Mouse (Mus musculus) neural tube, embryonic 14.5 days (tissue): ENCODE data around the gene Laptm5. TPM values are rescaled to one million over a fixed set of nuclear protein-coding genes. Genes with fewer than 3 reads are reported as not detected.

Experiments
- ATAC-seq: fragments of 200-750 bp; cut with Nextera tagmentation; 2 replicates; pipeline ENCODE4 v1.8.0; 2017; ENCODE audit warnings: low read depth, mild to moderate bottlenecking, moderate TSS enrichment, moderate library complexity
- H3K27ac ChIP-seq: fragments of 300-500 bp; sonication (generic); 2 replicates; pipeline ENCODE4 v1.5.1; 2014; ENCODE audit warnings: low read depth, mild to moderate bottlenecking, control low read depth, low read length, moderate library complexity, mixed read lengths
- H3K27me3 ChIP-seq: fragments of 300-500 bp; sonication (generic); 2 replicates; pipeline ENCODE4 v1.6.1; 2014; ENCODE audit warnings: low read length; ENCODE audit not compliant: control insufficient read depth, insufficient read depth
- H3K36me3 ChIP-seq: fragments of 300-500 bp; sonication (generic); 2 replicates; pipeline ENCODE4 v1.6.1; 2014; ENCODE audit warnings: low read length, mixed read lengths; ENCODE audit not compliant: control insufficient read depth, insufficient read depth
- H3K4me1 ChIP-seq: fragments of 300-500 bp; sonication (generic); 2 replicates; pipeline ENCODE4 v1.6.1; 2014; ENCODE audit warnings: low read length; ENCODE audit not compliant: control insufficient read depth, insufficient read depth
- H3K4me2 ChIP-seq: fragments of 300-500 bp; sonication (generic); 2 replicates; pipeline ENCODE4 v1.6.1; 2014; ENCODE audit warnings: mild to moderate bottlenecking, low read depth, low read length, control low read depth
- H3K4me3 ChIP-seq: fragments of 300-500 bp; sonication (generic); 2 replicates; pipeline ENCODE4 v1.5.1; 2014; ENCODE audit warnings: low read depth, low read length, control low read depth, mixed read lengths
- H3K9ac ChIP-seq: fragments of 300-500 bp; sonication (generic); replicated peaks from 2 replicates; pipeline ENCODE4 v1.6.1; 2014; ENCODE audit warnings: low read depth, mild to moderate bottlenecking, control low read depth, low read length, mixed read lengths
- H3K9me3 ChIP-seq: fragments of 300-500 bp; sonication (generic); 2 replicates; pipeline ENCODE4 v1.6.1; 2016; ENCODE audit warnings: low read length; ENCODE audit not compliant: control insufficient read depth
- WGBS: fragments of 180-500 bp; shearing (Covaris S2); extraction: QIAGEN DNeasy Blood & Tissue Kit; methylation state at CpG from one replicate; pipeline ENCODE4 v1.1.7; 2014; 5-methylcytosine and 5-hydroxymethylcytosine counted together
- polyA plus RNA-seq: library from polyadenylated mRNA; unstranded; fragments of >200 nt; fragmentation: Nextera tagmentation; extraction: Ambion mirVana; gene quantifications from 2 replicates; pipeline ENCODE4 v1.2.1, GENCODE M21; 2014

Gene Laptm5
- polyA plus RNA-seq, 1 experiment from 2014 or later, result 21.2 TPM

GRCm38 (mm10) chr4:130905882-130906281, 7.0 kb upstream of the Laptm5 start:
- Histone ChIP-seq H3K4me1 (peaks cover 4% of the 10 kb centered on the region), H3K4me3 (no peak overlapping the region), H3K9ac (no peak overlapping the region), H3K27me3 (no peaks in the 10 kb centered on the region), H3K27ac (no peak overlapping the region), H3K4me2 (no peak overlapping the region), H3K9me3 (no peaks in the 10 kb centered on the region), H3K36me3 (no peaks in the 10 kb centered on the region)
- 78% methylated on average over 6 of the region's 6 CpGs for WGBS
- no peak for ATAC-seq

DNA sequence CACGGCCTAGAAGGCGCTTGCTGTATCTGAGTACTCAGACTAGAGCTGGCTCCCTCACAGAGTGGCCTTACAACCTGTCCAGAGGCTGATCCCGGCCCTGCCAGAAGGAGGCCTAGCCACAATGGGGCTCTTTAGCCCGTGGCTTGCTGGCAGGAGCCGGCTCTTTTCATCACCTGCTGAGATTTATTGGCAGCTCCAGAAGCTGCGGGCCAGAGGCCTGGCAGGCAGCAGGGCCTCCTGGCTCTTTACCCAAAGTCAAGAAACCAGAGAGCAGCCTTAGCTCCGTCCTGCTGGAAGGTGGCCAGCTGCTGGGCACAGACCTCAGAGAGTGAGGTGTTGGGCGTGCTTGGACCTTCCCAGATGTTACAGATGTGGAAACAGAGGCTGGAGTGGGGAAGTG, 6.6 kb upstream of the Laptm5 start:
- H3K9me3 ChIP-seq, result no peaks in the 10 kb centered on the region
- no peak overlapping the region for H3K27ac ChIP-seq
- WGBS, result 23% methylated on average over 8 of the region's 8 CpGs
- peak; percentile 63; the same call in 1 of the 2 replicates for ATAC-seq
- H3K4me1 ChIP-seq, result peaks cover 4% of the 10 kb centered on the region
- H3K9ac ChIP-seq, result no peak overlapping the region
- H3K4me2 ChIP-seq, result no peak overlapping the region
- H3K27me3 ChIP-seq, result no peaks in the 10 kb centered on the region
- no peak overlapping the region for H3K4me3 ChIP-seq
- no peaks in the 10 kb centered on the region for H3K36me3 ChIP-seq

- no peak overlapping the region for H3K4me3 ChIP-seq
- H3K4me1 ChIP-seq, result peaks cover 4% of the 10 kb centered on the region
- no peak overlapping the region for H3K9ac ChIP-seq
- 83% methylated on average over 19 of the region's 19 CpGs for WGBS
- ATAC-seq, result no peak
- H3K27me3 ChIP-seq, result no peaks in the 10 kb centered on the region
- H3K27ac ChIP-seq, result no peak overlapping the region
- H3K36me3 ChIP-seq, result no peaks in the 10 kb centered on the region
- H3K4me2 ChIP-seq, result no peak overlapping the region
- H3K9me3 ChIP-seq, result no peaks in the 10 kb centered on the region
These were observed 5.5 kb upstream of the Laptm5 start for GRCm38 (mm10) chr4:130907200-130908069.

DNA sequence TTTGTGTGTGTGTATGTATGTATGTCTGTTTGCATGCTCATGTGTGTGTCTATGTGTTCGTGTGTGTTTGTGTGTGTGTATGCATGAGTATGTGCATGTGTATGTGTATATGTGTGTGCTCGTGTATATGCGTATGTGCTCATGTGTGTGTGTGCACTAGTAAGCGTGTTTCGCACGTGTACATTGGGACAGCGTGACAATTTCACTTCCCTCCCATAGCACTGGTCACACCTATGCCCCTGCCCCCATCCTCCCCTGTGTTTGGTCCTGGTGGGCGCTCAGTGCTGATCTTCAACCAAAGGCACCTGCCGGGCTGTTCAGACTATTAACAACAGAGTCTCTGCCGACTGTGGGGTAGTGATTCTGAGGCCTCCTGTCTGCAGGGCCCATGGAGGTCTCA, 4.8 kb upstream of the Laptm5 start:
- Histone ChIP-seq H3K4me2 (no peak overlapping the region), H3K9me3 (no peaks in the 10 kb centered on the region), H3K4me1 (peaks cover 4% of the 10 kb centered on the region), H3K36me3 (no peaks in the 10 kb centered on the region), H3K9ac (no peak overlapping the region), H3K4me3 (no peak overlapping the region), H3K27me3 (no peaks in the 10 kb centered on the region), H3K27ac (no peak overlapping the region)
- 92% methylated on average over 10 of the region's 10 CpGs for WGBS
- ATAC-seq, result no peak

- no peak overlapping the region for H3K4me2 ChIP-seq
These were observed 3.6 kb upstream of the Laptm5 start for GRCm38 (mm10) chr4:130909167-130909874.

DNA sequence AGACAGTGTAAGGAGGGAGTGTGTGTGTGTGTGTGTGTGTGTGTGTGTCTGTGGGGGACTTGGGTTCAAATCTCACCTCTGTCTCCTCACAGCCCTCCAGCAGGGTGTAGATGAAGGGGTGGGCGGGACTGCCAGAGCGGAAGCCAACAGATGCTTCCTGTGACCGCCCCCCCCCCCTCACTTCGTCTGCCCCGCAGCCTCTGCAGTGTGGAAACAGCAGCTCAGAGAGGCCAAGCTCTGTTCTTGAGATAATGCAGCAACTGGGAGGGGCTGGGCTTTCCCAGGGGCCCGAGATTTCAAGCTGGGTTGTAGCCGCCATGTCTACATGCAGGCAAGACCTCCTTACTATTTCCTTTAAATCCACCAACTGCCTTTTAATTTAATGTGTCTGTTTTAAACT, 2.3 kb upstream of the Laptm5 start:
- Histone ChIP-seq H3K27me3 (no peaks in the 10 kb centered on the region), H3K36me3 (no peaks in the 10 kb centered on the region), H3K9me3 (no peaks in the 10 kb centered on the region), H3K27ac (no peak overlapping the region), H3K4me3 (no peak overlapping the region), H3K4me1 (peaks cover 4% of the 10 kb centered on the region), H3K9ac (no peak overlapping the region), H3K4me2 (no peak overlapping the region)
- 47% methylated on average over 7 of the region's 7 CpGs for WGBS
- no peak for ATAC-seq

More at GRCm38 (mm10) chr4:130909167-130909874, 3.6 kb upstream of the Laptm5 start:
- no peak for ATAC-seq
- H3K36me3 ChIP-seq, result no peaks in the 10 kb centered on the region
- no peaks in the 10 kb centered on the region for H3K27me3 ChIP-seq
- no peak overlapping the region for H3K27ac ChIP-seq
- H3K4me3 ChIP-seq, result no peak overlapping the region
- WGBS, result 61% methylated on average over 17 of the region's 17 CpGs
- H3K9ac ChIP-seq, result no peak overlapping the region
- H3K4me1 ChIP-seq, result peaks cover 4% of the 10 kb centered on the region
- H3K9me3 ChIP-seq, result no peaks in the 10 kb centered on the region

GRCm38 (mm10) chr4:130912626-130913025, 299 bp upstream of the Laptm5 start:
- 86% methylated on average over 3 of the region's 3 CpGs for WGBS
- no peak overlapping the region for H3K4me3 ChIP-seq

DNA sequence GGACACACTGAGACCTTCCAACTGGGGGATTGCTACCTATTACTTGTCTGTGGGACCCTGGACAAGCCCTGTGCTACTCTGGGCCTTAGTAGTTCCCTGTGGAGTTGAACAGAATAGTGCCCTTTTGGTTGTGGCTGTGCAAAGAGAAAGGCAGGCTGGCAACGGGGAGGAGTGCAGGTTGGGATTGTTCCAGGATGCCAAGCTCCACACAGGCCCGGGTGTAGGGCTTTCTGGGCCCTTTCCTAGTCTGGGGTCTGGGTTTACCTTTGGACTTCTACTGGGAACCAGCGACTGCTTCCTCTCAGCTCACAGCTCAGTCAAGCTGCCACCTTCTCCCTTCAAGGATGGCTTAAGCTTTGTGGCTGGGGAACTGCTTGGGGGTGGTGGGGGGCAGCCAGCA, 586 bp downstream of the Laptm5 start:
- Histone ChIP-seq H3K27ac (no peak overlapping the region), H3K4me3 (no peak overlapping the region), H3K9me3 (no peaks in the 10 kb centered on the region), H3K36me3 (no peaks in the 10 kb centered on the region), H3K4me2 (no peak overlapping the region), H3K27me3 (no peaks in the 10 kb centered on the region), H3K9ac (no peak overlapping the region), H3K4me1 (no peaks in the 10 kb centered on the region)
- WGBS, result 74% methylated on average over 3 of the region's 3 CpGs
- no peak for ATAC-seq

More at GRCm38 (mm10) chr4:130912626-130913025, 299 bp upstream of the Laptm5 start:
- H3K9me3 ChIP-seq, result no peaks in the 10 kb centered on the region
- H3K27ac ChIP-seq, result no peak overlapping the region
- no peak overlapping the region for H3K9ac ChIP-seq
- H3K27me3 ChIP-seq, result no peaks in the 10 kb centered on the region
- H3K4me2 ChIP-seq, result no peak overlapping the region
- no peaks in the 10 kb centered on the region for H3K36me3 ChIP-seq
- no peaks in the 10 kb centered on the region for H3K4me1 ChIP-seq
- no peak for ATAC-seq

DNA sequence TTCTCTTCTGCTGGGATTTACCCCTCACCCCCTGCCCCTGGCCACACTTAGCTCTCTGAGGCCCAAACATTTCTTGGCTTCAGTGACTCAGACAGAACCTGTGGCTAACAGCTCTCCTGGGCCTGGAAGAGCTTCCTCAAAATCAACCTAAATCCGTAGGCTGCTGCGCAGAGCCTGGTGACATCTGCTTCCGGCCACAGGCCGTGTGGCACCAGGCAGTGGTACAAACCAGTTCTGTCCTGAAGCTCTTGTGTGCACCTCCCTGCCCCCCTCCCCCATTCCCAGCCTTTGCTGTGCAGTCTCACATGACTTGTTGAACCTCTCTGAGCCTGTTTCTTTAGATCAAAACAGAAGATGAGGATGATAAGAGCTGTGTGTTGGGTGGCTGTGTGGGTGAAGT, 1.1 kb downstream of the Laptm5 start:
- Histone ChIP-seq H3K27me3 (no peaks in the 10 kb centered on the region), H3K27ac (no peak overlapping the region), H3K4me1 (no peaks in the 10 kb centered on the region), H3K9me3 (no peaks in the 10 kb centered on the region), H3K4me2 (no peak overlapping the region), H3K4me3 (no peak overlapping the region), H3K36me3 (no peaks in the 10 kb centered on the region), H3K9ac (no peak overlapping the region)
- 84% methylated on average over 4 of the region's 4 CpGs for WGBS
- no peak for ATAC-seq
